In genomic region chr9:102733999-102734738, GRCm38 (mm10) we compare ENCODE assay signal across 14 mouse cellular contexts. TPM values are rescaled to one million over a fixed set of nuclear protein-coding genes. Genes with fewer than 3 reads are reported as not detected.
DNase-seq lines count a peak whose midpoint lies in the region; ATAC-seq and TF ChIP-seq lines count a peak whose summit lies in the region.
"Had no signal": no experiment of that assay in that cellular context is flagged by ENCODE, and none has a peak within 500 bp of the region (broad histone marks: within the 10 kb centered on the region; RNA-seq: fewer than 3 reads in every experiment).

No protein-coding gene starts in this region.

- WGBS in lung, embryonic 15.5 days: 56% methylated on average over 9 of the region's 9 CpGs
- WGBS in kidney, postnatal 0 days: 59% methylated on average over 9 of the region's 9 CpGs
- 58% methylated on average over 9 of the region's 9 CpGs for WGBS in stomach, embryonic 14.5 days
- WGBS in forebrain, embryonic 12.5 days: 82% methylated on average over 9 of the region's 9 CpGs

- H3K36me3 ChIP-seq in lung, embryonic 15.5 days: peaks cover 46% of the 10 kb centered on the region
- H3K36me3 ChIP-seq in kidney, postnatal 0 days (ENCODE audit: insufficient read depth, low read length): peaks cover 44% of the 10 kb centered on the region
- H3K36me3 ChIP-seq in stomach, embryonic 14.5 days (ENCODE audit: control insufficient read depth, insufficient read depth, low read length): peaks cover 44% of the 10 kb centered on the region
- peaks cover 52% of the 10 kb centered on the region for H3K36me3 ChIP-seq in forebrain, embryonic 12.5 days (replicated peaks)

- no peak overlapping the region for H3K4me3 ChIP-seq in lung, embryonic 15.5 days
- H3K4me3 ChIP-seq in kidney, postnatal 0 days (replicated peaks; ENCODE audit: low read depth, low read length): no peak overlapping the region
- H3K4me3 ChIP-seq in stomach, embryonic 14.5 days (ENCODE audit: low read depth, low read length): no peak overlapping the region
- H3K4me3 ChIP-seq in forebrain, embryonic 12.5 days (replicated peaks): no peak overlapping the region

- peak overlapping the region; percentile 41 for H3K4me2 ChIP-seq in lung, embryonic 15.5 days
- no peak overlapping the region for H3K4me2 ChIP-seq in kidney, postnatal 0 days (ENCODE audit: low read length)
- H3K4me2 ChIP-seq in stomach, embryonic 14.5 days (replicated peaks; ENCODE audit: low read depth, low read length): no peak overlapping the region
- H3K4me2 ChIP-seq in forebrain, embryonic 12.5 days: no peak overlapping the region

- no peak for TF ChIP-seq CTCF in kidney, postnatal 0 days (IDR thresholded peaks at IDR 0.05; ENCODE audit: low read depth)

- no peaks in the 10 kb centered on the region for H3K27me3 ChIP-seq in lung, embryonic 15.5 days
- H3K27me3 ChIP-seq in kidney, postnatal 0 days (ENCODE audit: insufficient read depth, low read length): no peaks in the 10 kb centered on the region
- no peaks in the 10 kb centered on the region for H3K27me3 ChIP-seq in stomach, embryonic 14.5 days (ENCODE audit: control insufficient read depth, insufficient read depth, low read length)
- H3K27me3 ChIP-seq in forebrain, embryonic 12.5 days: no peaks in the 10 kb centered on the region

- no peak overlapping the region for H3K9ac ChIP-seq in lung, embryonic 15.5 days
- no peak overlapping the region for H3K9ac ChIP-seq in kidney, postnatal 0 days (ENCODE audit: low read depth, low read length)
- H3K9ac ChIP-seq in stomach, embryonic 14.5 days (replicated peaks; ENCODE audit: low read depth, low read length): no peak overlapping the region
- H3K9ac ChIP-seq in forebrain, embryonic 12.5 days: no peak overlapping the region

- H3K4me1 ChIP-seq in lung, embryonic 15.5 days: peaks cover 65% of the 10 kb centered on the region
- H3K4me1 ChIP-seq in kidney, postnatal 0 days (replicated peaks; ENCODE audit: insufficient read depth, low read length): peaks cover 15% of the 10 kb centered on the region; the same call in 1 of the 2 replicates
- H3K4me1 ChIP-seq in stomach, embryonic 14.5 days (ENCODE audit: control insufficient read depth, insufficient read depth, low read length): peaks cover 2% of the 10 kb centered on the region; the same call in 1 of the 2 replicates
- H3K4me1 ChIP-seq in forebrain, embryonic 12.5 days: 0 out of 2 replicates have a peak, but pooled peaks cover 5% of the 10 kb centered on the region

- H3K27ac ChIP-seq in lung, embryonic 15.5 days: peak overlapping the region; percentile 93
- H3K27ac ChIP-seq in kidney, postnatal 0 days: peak overlapping the region; percentile 85
- peak overlapping the region; percentile 84 for H3K27ac ChIP-seq in stomach, embryonic 14.5 days (ENCODE audit: low read length)
- no peak overlapping the region for H3K27ac ChIP-seq in forebrain, embryonic 12.5 days

- DNase-seq in adrenal gland, adult (ENCODE audit: inconsistent age in 2 of 2, low spot score in 1 of 2): peak; percentile 34 to 79
- no peak for DNase-seq in adrenal gland, postnatal 10 days
- DNase-seq in lung, postnatal 36 days: no peak
- DNase-seq in kidney, postnatal 0 days (ENCODE audit: low spot score): no peak
- DNase-seq in cerebellum, adult 9-10 months: no peak
- DNase-seq: adrenal gland, postnatal 25 days; cerebellum, adult 8-10 months; midbrain, embryonic 14.5 days; right cerebral cortex, postnatal 4 days; thymus, postnatal 36 days had no signal

- peak; percentile 35; the same call in 1 of the 2 replicates for ATAC-seq in lung, embryonic 15.5 days (ENCODE audit: borderline replicate concordance, extremely low read depth, low FRiP score, low TSS enrichment)
- peak; percentile 30; the same call in 1 of the 2 replicates for ATAC-seq in kidney, postnatal 0 days (replicated peaks; ENCODE audit: low FRiP score, low read depth)
- ATAC-seq in stomach, embryonic 14.5 days (ENCODE audit: insufficient number of reproducible peaks, insufficient read depth, low FRiP score, low read depth): peak; percentile 53; the same call in 1 of the 2 replicates
- no peak for ATAC-seq in forebrain, embryonic 12.5 days (ENCODE audit: low FRiP score)

- no peaks in the 10 kb centered on the region for H3K9me3 ChIP-seq in lung, embryonic 15.5 days
- H3K9me3 ChIP-seq in kidney, postnatal 0 days (replicated peaks; ENCODE audit: low read length): no peaks in the 10 kb centered on the region
- no peaks in the 10 kb centered on the region for H3K9me3 ChIP-seq in stomach, embryonic 14.5 days (ENCODE audit: control insufficient read depth, low read depth, low read length)
- no peaks in the 10 kb centered on the region for H3K9me3 ChIP-seq in forebrain, embryonic 12.5 days

RNA-seq across cellular contexts. Expression of gene Amotl2, which starts 17.7 kb away (rescaled TPM):
- 100 to 1,000 TPM; 101 to 154 TPM for total RNA-seq in adrenal gland, postnatal 10 days (2021)
- polyA plus RNA-seq in lung, embryonic 15.5 days (2015; fragmentation: Nextera tagmentation; extraction: Ambion mirVana): 45.5 and 47.0 TPM in 2 replicates
- 40.8 and 44.3 TPM in 2 replicates for polyA plus RNA-seq in kidney, postnatal 0 days (2015; fragmentation: Nextera tagmentation; extraction: Ambion mirVana)
- polyA plus RNA-seq in stomach, embryonic 14.5 days (2014; fragmentation: Nextera tagmentation; extraction: Ambion mirVana): 22.1 and 28.9 TPM in 2 replicates
- 82.4 TPM in 2 replicates for polyA plus RNA-seq in forebrain, embryonic 12.5 days (2016; fragmentation: Nextera tagmentation; extraction: Ambion mirVana)
- total RNA-seq: MEL had no signal

Comparison
In these comparisons a context has a peak if more than half of its experiments do, and no peak if none do; other contexts are left out.
1. DNase-seq: peak in adrenal gland, adult (2 of 2); none in adrenal gland, postnatal 10 days (single experiment), lung, postnatal 36 days (single experiment), kidney, postnatal 0 days (single experiment) and cerebellum, adult 9-10 months (single experiment).